Mouse (Mus musculus) heart, postnatal 10 days (tissue): ENCODE data around the gene Bicd2. TPM values are rescaled to one million over a fixed set of nuclear protein-coding genes. Genes with fewer than 3 reads are reported as not detected.

Source experiments
- DNase-seq, 2 experiments: peaks; one replicate each; pipeline ENCODE4 v3.0.0; 2021
- intact Hi-C: fragments of 180-260 bp; cut with DNase I; formaldehyde crosslinking; loops from one replicate; pipeline ENCODE4 v1.15.1; 2025
- total RNA-seq, 2 experiments: library from RNA; stranded (reverse); gene quantifications; 2 replicates each; pipeline ENCODE4 v1.2.3; 2021

Bicd2 gene
- total RNA-seq, 2 experiments from 2014 or later, result 74.6 to 83.6 TPM

DNA sequence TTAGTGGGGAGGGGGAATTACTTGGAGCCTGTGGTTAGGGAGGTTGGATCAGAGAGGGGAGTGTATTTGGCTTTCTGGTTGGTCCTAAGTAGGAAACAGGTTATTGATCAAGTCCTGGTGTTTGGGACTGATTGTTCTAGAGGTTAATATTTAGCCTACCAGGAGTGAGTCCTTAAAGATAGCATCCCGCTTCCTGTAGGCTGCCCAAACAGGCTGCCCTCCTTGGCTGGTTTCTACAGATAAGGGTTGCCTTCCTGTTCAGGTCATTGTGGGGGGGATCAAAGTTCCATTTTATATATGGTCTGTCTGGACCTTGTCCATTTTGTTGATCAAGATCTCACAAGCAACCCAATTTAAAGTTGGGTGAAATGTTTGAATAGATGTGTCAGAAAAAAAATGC lies 52.2 kb downstream of the Bicd2 start:
- DNase-seq, result no peak
- intact Hi-C loops, result loop anchor here (5.0 kb wide), 1 partner anchor 156 kb away; no protein-coding TSS in a partner anchor

DNA sequence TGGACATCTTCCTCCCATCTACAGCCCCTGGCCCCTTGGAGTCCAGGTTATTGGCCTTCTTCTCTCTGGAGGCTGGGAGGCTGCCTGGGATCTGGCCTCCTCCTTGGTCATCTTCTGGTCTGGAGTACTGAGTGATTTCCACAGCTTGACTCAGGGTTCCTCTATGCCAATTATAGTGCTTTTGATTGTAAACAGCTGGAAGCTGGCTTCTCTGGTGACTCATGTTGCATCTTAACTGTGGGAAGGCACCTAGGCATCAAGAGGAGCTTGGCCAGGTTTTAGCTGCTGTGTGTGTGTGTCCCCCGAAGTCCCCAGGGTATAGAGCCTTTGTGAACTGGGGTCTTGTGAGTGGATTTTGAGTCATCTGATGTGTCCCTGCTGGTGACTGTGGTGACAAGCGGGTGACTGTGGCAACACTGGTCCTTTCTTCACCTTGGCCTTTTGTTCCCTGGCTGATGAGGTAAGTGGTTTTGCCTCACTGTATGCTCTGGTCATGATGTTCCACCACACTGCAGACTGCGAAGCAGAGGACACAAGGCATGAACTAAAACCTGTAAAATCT lies 53.6 kb downstream of the Bicd2 start:
- intact Hi-C loops, result loop anchor here (5.0 kb wide), 1 partner anchor 158 kb away; no protein-coding TSS in a partner anchor
- no peak for DNase-seq

DNA sequence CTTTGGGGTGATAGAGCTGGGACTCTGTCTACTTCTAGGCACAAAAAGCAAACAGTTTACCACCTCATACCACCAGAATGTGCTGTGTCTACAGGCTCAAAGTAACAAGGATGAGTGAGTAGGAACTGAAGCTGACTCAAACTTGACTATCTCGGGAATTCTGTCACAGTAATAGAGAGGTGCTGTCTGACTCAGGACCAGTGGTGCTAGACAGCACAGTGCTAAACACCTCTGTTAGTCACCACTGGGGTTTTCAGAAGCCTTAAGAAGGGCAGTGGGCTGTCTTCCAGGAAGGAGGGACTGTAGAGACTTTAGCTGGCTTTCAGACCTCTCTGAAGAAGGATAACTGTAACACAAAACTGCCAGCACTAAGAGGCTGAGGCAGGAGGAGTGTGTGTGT lies 55.4 kb downstream of the Bicd2 start:
- intact Hi-C loops, result no loop called here
- DNase-seq, result no peak

DNA sequence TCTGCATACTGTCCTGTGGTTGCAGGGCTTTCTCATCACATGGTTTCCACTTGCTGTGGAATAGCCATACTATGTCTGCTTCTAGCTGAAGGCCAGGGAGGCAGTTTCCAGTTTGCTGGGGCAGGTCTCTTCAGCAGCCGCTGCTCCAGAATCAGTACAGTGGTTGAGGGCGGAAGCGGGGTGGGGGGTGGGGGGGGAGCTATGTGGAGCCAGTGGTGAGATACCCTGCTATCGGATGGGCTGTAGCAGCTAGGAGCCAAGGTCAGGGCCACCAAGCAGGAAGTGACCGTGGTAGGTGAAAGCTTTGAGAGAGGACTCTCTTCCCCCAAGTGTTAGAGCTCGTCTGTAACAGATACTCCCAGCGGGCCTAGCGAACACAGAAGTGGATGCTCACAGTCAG lies 56.8 kb downstream of the Bicd2 start:
- DNase-seq, result no peak
- intact Hi-C loops, result no loop called here

DNA sequence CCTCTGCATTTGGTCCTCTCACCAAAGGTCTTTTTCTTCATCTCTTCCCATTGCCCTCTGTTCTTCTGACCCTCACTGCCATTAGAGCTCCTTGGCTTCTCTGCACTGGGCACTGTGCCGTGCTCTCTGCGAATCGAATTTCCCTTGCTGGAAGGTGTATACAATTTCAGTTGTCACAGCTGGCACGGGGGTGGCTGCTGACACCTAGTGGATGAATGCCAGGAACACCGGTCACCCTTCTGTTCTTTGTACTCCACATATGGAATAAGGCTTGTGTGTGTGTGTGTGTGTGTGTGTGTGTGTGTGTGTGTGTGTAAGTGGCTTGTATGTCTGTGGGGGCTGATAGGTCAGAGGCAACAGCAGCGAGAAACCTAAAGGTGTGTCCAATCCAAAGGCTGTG lies 58.8 kb downstream of the Bicd2 start:
- peak; percentile 60 to 72 for DNase-seq
- intact Hi-C loops, result no loop called here

DNA sequence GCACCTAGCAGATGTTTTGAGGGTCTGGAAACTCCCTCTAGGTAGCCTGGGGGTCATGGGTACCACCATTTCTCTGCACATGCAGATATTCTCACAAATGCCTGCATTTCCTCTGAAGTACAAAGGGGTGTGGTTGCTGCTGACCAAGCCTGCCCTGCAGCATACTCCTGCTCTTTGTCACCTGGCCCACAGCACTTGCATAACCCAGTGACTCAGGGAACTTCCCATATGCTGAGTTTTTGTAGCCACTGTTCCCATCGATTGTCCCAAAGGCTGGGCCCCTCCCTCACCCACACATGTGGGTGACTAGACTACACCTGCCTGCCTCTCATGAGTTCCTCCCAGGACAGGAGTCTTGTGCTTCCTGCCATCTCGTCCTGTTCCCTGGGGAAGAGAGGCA lies 61.2 kb downstream of the Bicd2 start:
- DNase-seq, result no peak
- intact Hi-C loops, result no loop called here

DNA sequence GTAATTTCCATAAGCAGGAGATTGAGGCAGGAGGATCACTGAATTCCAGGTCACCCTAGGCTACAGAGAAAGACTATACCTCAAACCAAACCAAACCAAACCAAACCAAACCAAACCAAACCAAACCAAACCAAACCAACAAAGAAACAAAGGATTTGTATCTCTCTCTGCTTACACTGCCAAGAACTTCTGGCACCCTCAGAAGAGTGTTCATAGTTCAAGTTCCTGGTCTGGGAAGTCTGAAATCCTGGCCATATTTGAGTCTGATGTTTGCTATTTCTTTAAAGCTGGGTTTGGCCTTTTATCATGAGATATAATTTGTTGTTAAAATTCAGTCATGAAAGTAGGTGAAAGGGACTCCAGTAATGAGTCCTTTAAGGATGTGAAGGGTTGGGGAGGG lies 66.4 kb downstream of the Bicd2 start:
- intact Hi-C loops, result no loop called here
- DNase-seq, result no peak

DNA sequence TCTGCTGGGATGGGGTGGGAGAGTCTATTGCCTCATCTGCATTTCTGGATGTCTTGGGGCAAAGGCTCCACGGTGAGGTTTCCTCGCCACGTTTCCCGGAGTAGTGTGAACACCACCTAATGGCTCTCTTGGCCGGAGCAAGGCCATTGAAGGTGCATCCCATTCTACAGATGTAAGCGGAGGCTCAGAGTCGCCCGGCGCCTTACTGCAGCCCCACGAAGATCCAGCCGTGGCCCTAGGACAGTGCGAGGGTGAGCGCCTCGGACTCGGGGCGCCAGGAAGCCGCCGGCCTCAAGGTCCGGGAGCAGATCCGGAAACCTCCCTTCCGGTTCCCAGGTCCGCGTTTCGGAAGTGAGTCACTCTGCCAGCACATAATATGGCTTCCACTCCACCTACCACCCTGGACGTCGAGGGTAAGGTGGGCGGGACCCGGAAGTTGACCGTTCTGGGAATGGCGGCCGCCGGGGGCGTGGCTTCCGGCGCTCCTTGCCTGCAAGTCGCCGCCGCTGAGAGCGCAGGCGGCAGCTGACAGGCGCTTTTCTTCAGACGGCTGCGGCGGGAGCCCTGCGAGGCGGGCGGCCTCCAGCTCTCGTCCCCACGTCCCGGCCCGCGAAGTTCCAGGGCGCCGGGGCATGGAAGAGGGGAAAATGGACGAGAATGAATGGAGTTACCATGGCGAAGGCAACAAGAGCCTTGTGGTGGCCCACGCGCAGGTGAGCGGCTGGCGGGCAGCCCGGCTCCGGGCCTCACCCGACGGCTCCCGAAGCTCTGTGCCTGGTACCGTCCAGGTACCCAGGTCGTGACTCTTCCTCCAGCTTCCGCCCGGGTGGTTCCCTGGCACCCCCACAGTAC lies 79.6 kb downstream of the Bicd2 start, which contains the start of gene Ippk:
Gene Ippk (plus strand): TSS at position 496 of the 852 bp plus-strand sequence.
- intact Hi-C loops, result loop anchor here (2.0 kb wide), 1 partner anchor 82 kb away; no protein-coding TSS in a partner anchor
- peak; percentile 99 for DNase-seq

DNA sequence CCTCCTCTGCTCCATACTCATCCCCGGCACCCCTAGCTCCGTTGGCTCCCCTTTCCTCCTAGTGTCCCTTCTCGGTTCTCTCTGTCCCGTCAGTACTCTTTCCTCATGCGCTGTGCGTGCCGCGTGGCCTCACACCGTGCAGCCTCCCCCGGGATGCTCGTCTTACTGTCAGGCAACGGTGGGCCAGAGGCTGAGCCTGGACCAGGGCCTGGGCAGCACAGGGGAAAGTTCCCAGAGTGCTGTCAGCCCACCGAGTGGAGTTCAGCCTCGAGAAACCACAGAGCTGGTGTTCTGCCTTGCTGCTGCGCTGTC lies 80.2 kb downstream of the Bicd2 start:
- intact Hi-C loops, result loop anchor here (2.0 kb wide), 1 partner anchor 83 kb away; no protein-coding TSS in a partner anchor
- peak in 1 of 2 experiments; percentile 57 for DNase-seq

DNA sequence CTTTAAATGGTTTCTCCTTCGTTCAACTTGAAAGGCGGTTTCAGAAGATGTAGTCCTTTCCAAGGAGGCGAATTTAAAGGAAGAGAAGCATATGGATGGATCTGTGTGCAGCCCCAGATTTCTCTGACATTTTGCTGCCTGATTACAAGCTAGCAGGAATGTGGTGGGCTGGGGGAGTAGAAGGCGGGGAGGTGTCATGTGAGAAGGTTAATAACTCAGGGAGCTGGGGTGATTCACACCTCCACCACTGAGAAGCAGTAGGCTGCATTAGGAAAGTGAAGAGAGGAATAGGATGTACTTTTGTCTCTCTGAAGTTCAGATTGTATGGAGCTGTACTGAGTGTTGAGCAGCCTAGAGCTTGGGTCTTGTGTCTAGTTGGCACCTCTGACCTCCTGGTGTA lies 80.6 kb downstream of the Bicd2 start:
- intact Hi-C loops, result loop anchor here (2.0 kb wide), 1 partner anchor 83 kb away; no protein-coding TSS in a partner anchor
- no peak for DNase-seq

DNA sequence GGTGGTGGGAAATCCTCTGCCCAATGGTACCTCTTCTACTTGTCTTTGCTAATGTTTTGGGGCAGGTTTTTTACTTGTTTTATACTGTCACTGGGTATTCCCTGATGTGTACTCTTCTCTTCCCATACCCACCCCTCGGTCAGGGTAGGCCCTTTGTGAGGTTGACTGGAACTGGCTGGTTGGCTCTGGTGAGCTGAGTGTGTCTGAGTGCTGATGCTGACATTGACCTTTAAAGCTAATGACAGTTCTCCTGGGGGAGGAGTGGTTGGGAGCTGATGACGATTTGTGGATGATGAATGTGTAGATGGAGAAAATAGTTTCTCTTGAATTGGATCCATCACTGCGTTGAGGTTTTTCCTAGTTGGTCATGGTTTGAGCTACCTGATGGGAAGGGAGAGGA lies 85.4 kb downstream of the Bicd2 start:
- DNase-seq, result no peak
- intact Hi-C loops, result no loop called here

DNA sequence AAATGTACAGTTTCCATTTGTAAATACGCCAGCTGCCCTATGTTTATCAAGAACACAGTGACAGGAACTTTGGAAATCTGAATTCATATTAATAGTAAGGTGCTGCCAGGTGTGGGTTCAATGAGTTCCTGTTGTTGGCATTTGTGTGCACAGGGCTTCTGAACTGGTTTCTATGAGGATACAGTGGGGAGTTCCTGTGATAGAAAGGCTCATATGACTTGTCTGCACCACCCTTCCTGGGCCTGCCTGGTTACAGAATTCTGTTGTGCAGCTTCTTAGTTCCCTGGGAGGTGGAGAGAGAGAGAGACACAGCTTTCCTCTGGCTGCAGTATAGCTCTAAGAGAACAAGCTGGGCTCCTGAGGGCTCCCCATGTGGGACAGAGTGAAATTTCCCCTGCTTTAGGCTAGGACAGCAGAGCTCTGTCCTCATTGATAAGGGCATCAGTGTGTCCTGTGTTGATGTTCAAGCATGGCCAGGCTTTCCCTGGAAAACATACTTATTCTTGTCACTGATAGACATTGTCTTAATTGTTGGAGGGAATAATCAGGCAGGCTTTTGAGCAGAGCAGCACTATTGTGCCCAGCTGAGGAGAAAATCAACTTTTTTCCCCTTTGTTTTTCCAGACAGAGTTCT lies 86.8 kb downstream of the Bicd2 start:
- peak in 1 of 2 experiments; percentile 18 for DNase-seq
- intact Hi-C loops, result no loop called here

DNA sequence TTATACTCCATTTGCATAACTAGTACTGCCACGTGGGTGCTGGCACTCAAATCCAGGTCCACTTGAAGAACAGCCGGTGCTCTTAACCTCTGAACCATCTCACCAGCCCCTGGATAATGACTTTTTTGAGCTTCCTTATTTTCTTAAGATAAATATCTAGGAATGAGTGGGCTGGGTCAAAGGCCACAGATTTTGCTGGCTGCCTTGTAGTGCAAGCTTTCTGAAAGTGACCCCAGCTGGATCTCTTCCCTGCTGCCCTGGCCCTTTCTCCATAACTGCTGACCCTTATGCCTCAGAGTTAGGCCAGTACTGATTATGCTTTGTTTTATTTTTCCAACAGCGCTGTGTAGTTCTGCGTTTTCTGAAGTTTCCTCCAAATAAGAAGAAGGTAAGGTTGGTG lies 89.1 kb downstream of the Bicd2 start:
- intact Hi-C loops, result no loop called here
- no peak for DNase-seq

DNA sequence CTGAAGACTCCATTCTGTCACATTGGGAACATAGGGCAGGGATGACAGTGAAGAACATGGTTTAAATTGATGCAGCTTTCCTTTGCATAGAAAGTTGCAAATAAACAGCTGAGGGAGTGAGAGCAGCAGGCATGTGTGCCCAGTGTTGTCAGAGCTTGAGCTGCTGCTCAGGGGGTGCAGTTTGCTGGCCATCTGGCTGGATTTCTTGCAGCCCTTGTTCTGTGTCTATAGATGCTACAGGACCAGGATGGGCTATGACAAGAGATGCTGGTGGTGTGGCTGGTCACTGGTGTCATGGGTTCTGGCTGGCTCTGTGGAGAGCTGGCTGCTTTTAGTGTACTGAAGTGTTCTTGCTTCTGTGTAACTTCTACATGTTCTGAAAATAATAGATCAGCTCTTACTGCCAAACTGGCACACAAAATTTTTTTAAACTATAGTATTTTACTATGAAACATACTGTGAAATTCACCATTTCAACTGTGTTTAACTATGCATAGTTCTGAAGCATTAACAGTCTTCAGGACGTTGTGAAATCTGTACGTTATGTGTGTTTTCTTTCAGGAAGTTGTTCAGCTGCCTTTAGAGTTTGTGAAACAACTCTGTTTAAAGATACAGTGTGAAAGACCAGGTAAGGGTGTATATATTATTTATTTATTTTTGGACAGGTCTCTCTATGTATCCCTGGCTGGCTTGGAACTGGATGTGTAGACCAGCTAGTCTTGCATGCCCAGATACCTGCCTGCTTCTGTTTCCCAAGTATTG lies 92.1 kb downstream of the Bicd2 start:
- no peak for DNase-seq
- intact Hi-C loops, result no loop called here

DNA sequence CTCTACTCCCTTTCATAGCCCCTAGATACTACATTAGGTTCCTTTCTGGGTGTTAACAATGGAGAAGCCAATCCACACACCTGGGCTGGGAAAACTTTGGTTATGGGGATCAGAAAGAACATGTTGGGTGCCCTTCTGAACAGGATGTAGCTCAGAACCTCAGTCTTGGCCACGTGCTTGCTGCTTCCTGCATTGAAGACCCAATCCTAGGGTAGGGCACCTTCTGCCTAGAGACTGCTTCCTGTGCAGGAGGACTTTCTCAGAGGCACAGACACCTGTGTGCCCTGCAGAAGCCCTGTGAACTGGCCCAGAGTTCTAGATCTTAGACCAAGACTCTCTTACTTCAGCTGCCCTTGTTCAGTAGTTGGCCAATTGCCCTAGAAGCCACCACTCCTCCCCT lies 94.4 kb downstream of the Bicd2 start:
- DNase-seq, result no peak
- intact Hi-C loops, result no loop called here

DNA sequence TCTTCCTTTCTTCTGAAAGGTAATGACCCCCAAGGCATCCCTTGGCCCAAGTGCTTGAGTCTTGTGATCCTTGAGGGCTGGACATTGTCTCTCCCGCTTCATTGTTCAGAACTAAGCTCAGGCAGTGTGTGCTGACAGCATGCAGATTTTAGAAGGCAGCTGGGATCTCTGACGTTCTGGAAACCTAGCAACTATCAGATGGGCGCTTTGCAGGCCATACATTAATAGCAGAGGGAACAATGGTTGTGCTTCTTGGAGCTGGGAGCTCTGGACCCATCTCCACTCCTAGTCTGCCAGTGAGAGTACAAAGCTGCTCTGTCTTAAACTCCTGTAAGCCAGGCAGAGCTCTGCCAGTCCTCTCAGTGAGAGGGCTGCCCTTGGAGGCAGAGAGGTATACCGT lies 94.8 kb downstream of the Bicd2 start:
- intact Hi-C loops, result no loop called here
- peak in 1 of 2 experiments; percentile 15 for DNase-seq

Other genes starting within 250 kb of the Bicd2 start
- gene Wnk2, start 193.6 kb upstream of the Bicd2 start, total RNA-seq, result 10 to 100 TPM; 26.9 to 27.6 TPM
- 10 to 100 TPM; 45.2 to 88.0 TPM for gene Ninj1, start 154.1 kb upstream of the Bicd2 start, total RNA-seq
- 100 to 1,000 TPM; 112 to 117 TPM for gene Card19, start 125.5 kb upstream of the Bicd2 start, total RNA-seq
- gene Susd3, start 92.9 kb upstream of the Bicd2 start, total RNA-seq, result 1 to 10 TPM in 1 of 2 experiments, under 1 TPM in 1; 0.62 to 1.1 TPM
- gene Fgd3, start 21.3 kb upstream of the Bicd2 start, total RNA-seq, result under 1 TPM; 0.50 to 0.57 TPM
- 1 to 10 TPM; 8.3 to 9.1 TPM for gene Ippk, start 79.7 kb downstream of the Bicd2 start, total RNA-seq
- 1 to 10 TPM; 1.6 TPM for gene Tes3-ps, start 151.7 kb downstream of the Bicd2 start, total RNA-seq
- gene Ecm2, start 163.2 kb downstream of the Bicd2 start, total RNA-seq, result 10 to 100 TPM; 20.1 to 20.6 TPM
- gene Aspn, start 202.9 kb downstream of the Bicd2 start, total RNA-seq, result 100 to 1,000 TPM in 1 of 2 experiments, 10 to 100 TPM in 1; 89.0 to 113 TPM
- gene Omd, start 240.9 kb downstream of the Bicd2 start, total RNA-seq, result 1 to 10 TPM; 1.1 to 1.4 TPM